Mouse (Mus musculus) limb, embryonic 10.5 days (tissue): Measurements from ENCODE around the gene Myh7. TPM values are rescaled to one million over a fixed set of nuclear protein-coding genes. Genes with fewer than 3 reads are reported as not detected.

Experiments
- DNase-seq: peaks from one replicate; pipeline ENCODE4 v3.0.0-alpha.2; 2017; ENCODE audit warnings: low spot score
- H3K27ac ChIP-seq: fragments of 300-500 bp; sonication (generic); 2 replicates; pipeline ENCODE4 v1.5.1; 2016; ENCODE audit warnings: mild to moderate bottlenecking
- H3K27me3 ChIP-seq: fragments of 300-500 bp; sonication (generic); 2 replicates; pipeline ENCODE4 v1.6.1; 2016; ENCODE audit warnings: low read depth, mild to moderate bottlenecking; ENCODE audit not compliant: poor library complexity, severe bottlenecking
- H3K36me3 ChIP-seq: fragments of 300-500 bp; sonication (generic); 2 replicates; pipeline ENCODE4 v1.6.1; 2016; ENCODE audit warnings: mild to moderate bottlenecking, moderate library complexity
- H3K4me1 ChIP-seq: fragments of 300-500 bp; sonication (generic); 2 replicates; pipeline ENCODE4 v1.6.1; 2016
- H3K4me3 ChIP-seq: fragments of 300-500 bp; sonication (generic); 2 replicates; pipeline ENCODE4 v1.5.1; 2016; ENCODE audit warnings: mild to moderate bottlenecking, moderate library complexity
- H3K9me3 ChIP-seq: fragments of 300-500 bp; sonication (generic); replicated peaks from 2 replicates; pipeline ENCODE4 v1.6.1; 2016; ENCODE audit warnings: mild to moderate bottlenecking
- WGBS: fragments of 180-500 bp; shearing (Covaris S2); methylation state at CpG from one replicate; pipeline ENCODE4 v1.1.7; 2016; 5-methylcytosine and 5-hydroxymethylcytosine counted together
- polyA plus RNA-seq: library from polyadenylated mRNA; unstranded; fragments of >200 nt; fragmentation: Nextera tagmentation; extraction: Ambion mirVana; gene quantifications from 2 replicates; pipeline ENCODE4 v1.2.1, GENCODE M21; 2016

The Myh7 gene
- polyA plus RNA-seq, 1 experiment from 2014 or later: 4.4 TPM

- Histone ChIP-seq H3K36me3 (no peaks in the 10 kb centered on the region), H3K9me3 (no peaks in the 10 kb centered on the region), H3K27ac (no peak overlapping the region), H3K4me1 (peaks cover 5% of the 10 kb centered on the region; the same call in 1 of the 2 replicates), H3K27me3 (no peaks in the 10 kb centered on the region), H3K4me3 (no peak overlapping the region)
- DNase-seq: no peak
- WGBS: 91% methylated on average over 7 of the region's 7 CpGs
Observed at GRCm38 (mm10) chr14:54943971-54944370, 50.5 kb downstream of the Myh7 start.

- Histone ChIP-seq H3K4me3 (no peak overlapping the region), H3K27me3 (no peaks in the 10 kb centered on the region), H3K4me1 (peaks cover 5% of the 10 kb centered on the region; the same call in 1 of the 2 replicates), H3K9me3 (no peaks in the 10 kb centered on the region), H3K36me3 (no peaks in the 10 kb centered on the region), H3K27ac (no peak overlapping the region)
- WGBS: 89% methylated on average over 8 of the region's 8 CpGs
- no peak for DNase-seq
Observed at GRCm38 (mm10) chr14:54942479-54942878, 51.9 kb downstream of the Myh7 start.

- Histone ChIP-seq H3K4me3 (no peak overlapping the region), H3K36me3 (no peaks in the 10 kb centered on the region), H3K4me1 (peaks cover 10% of the 10 kb centered on the region), H3K9me3 (no peaks in the 10 kb centered on the region), H3K27me3 (no peaks in the 10 kb centered on the region), H3K27ac (no peak overlapping the region)
- 70% methylated on average over 13 of the region's 13 CpGs for WGBS
- no peak for DNase-seq
Observed at GRCm38 (mm10) chr14:54941024-54941978, 53.1 kb downstream of the Myh7 start.

- Histone ChIP-seq H3K36me3 (no peaks in the 10 kb centered on the region), H3K9me3 (no peaks in the 10 kb centered on the region)
- 87% methylated on average over 3 of the region's 3 CpGs for WGBS
Observed at GRCm38 (mm10) chr14:54940176-54940530, 54.3 kb downstream of the Myh7 start.

GRCm38 (mm10) chr14:54939434-54940175, 54.8 kb downstream of the Myh7 start:
- peak; percentile 78 for DNase-seq
- 49% methylated on average over 12 of the region's 12 CpGs for WGBS
- no peaks in the 10 kb centered on the region for H3K9me3 ChIP-seq
- H3K27ac ChIP-seq: no peak overlapping the region; the same call in 1 of the 2 replicates
- peaks cover 16% of the 10 kb centered on the region for H3K4me1 ChIP-seq
- H3K36me3 ChIP-seq: no peaks in the 10 kb centered on the region
- H3K27me3 ChIP-seq: 0 out of 2 replicates have a peak, but pooled peaks cover 4% of the 10 kb centered on the region
- H3K4me3 ChIP-seq: no peak overlapping the region

More at GRCm38 (mm10) chr14:54940176-54940530, 54.3 kb downstream of the Myh7 start:
- Histone ChIP-seq H3K27ac (no peak overlapping the region), H3K4me3 (no peak overlapping the region), H3K27me3 (0 out of 2 replicates have a peak, but pooled peaks cover 4% of the 10 kb centered on the region), H3K4me1 (peaks cover 16% of the 10 kb centered on the region)
- no peak for DNase-seq

GRCm38 (mm10) chr14:54938431-54939219, 55.8 kb downstream of the Myh7 start:
- no peak for DNase-seq
- H3K27ac ChIP-seq: no peak overlapping the region
- H3K27me3 ChIP-seq: 0 out of 2 replicates have a peak, but pooled peaks cover 4% of the 10 kb centered on the region
- no peaks in the 10 kb centered on the region for H3K36me3 ChIP-seq
- H3K9me3 ChIP-seq: no peaks in the 10 kb centered on the region
- H3K4me3 ChIP-seq: no peak overlapping the region
- WGBS: 81% methylated on average over 15 of the region's 15 CpGs
- peaks cover 20% of the 10 kb centered on the region for H3K4me1 ChIP-seq

- no peaks in the 10 kb centered on the region for H3K9me3 ChIP-seq
- 91% methylated on average over 16 of the region's 16 CpGs for WGBS
- peaks cover 30% of the 10 kb centered on the region for H3K4me1 ChIP-seq
- H3K27me3 ChIP-seq: 0 out of 2 replicates have a peak, but pooled peaks cover 4% of the 10 kb centered on the region
- H3K36me3 ChIP-seq: no peaks in the 10 kb centered on the region
- no peak overlapping the region for H3K4me3 ChIP-seq
- no peak overlapping the region for H3K27ac ChIP-seq
- no peak for DNase-seq
Observed at GRCm38 (mm10) chr14:54937361-54938182, 56.9 kb downstream of the Myh7 start.

GRCm38 (mm10) chr14:54936831-54937160, 57.6 kb downstream of the Myh7 start:
- 0 out of 2 replicates have a peak, but pooled peaks cover 4% of the 10 kb centered on the region for H3K27me3 ChIP-seq
- H3K27ac ChIP-seq: peak overlapping the region; percentile 54
- H3K9me3 ChIP-seq: no peaks in the 10 kb centered on the region
- H3K36me3 ChIP-seq: no peaks in the 10 kb centered on the region
- peaks cover 31% of the 10 kb centered on the region for H3K4me1 ChIP-seq
- no peak overlapping the region for H3K4me3 ChIP-seq
- 70% methylated on average over 6 of the region's 6 CpGs for WGBS
- no peak for DNase-seq

- Histone ChIP-seq H3K9me3 (no peaks in the 10 kb centered on the region), H3K36me3 (no peaks in the 10 kb centered on the region), H3K4me3 (no peak within 1 kb of the TSS), H3K4me1 (peaks cover 31% of the 10 kb centered on the region), H3K27me3 (0 out of 2 replicates have a peak, but pooled peaks cover 4% of the 10 kb centered on the region), H3K27ac (peak within 1 kb of the TSS; percentile 54)
- 51% methylated on average over 8 of the region's 8 CpGs for WGBS
- DNase-seq: no peak
Observed at GRCm38 (mm10) chr14:54935904-54936830, 58.3 kb downstream of the Myh7 start, which contains the start of gene Cmtm5. TSS of gene Cmtm5 (plus strand) at chr14:54936261.

GRCm38 (mm10) chr14:54932645-54933150, 61.7 kb downstream of the Myh7 start, which contains the start of gene Il25:
TSS of gene Il25 (plus strand) at chr14:54932695.
- DNase-seq: no peak
- Histone ChIP-seq H3K9me3 (no peaks in the 10 kb centered on the region), H3K36me3 (no peaks in the 10 kb centered on the region), H3K4me1 (peaks cover 41% of the 10 kb centered on the region), H3K27ac (0 out of 2 replicates have a peak within 1 kb of the TSS, but pooled peaks have one; percentile 42), H3K4me3 (no peak within 1 kb of the TSS), H3K27me3 (peaks cover 8% of the 10 kb centered on the region; the same call in 1 of the 2 replicates)
- 37% methylated on average over 6 of the region's 6 CpGs for WGBS
